Mouse (Mus musculus) embryonic facial prominence, embryonic 12.5 days (tissue): ENCODE results near the gene Dock10. TPM values are rescaled to one million over a fixed set of nuclear protein-coding genes. Genes with fewer than 3 reads are reported as not detected.

Experiments
- ATAC-seq: fragments of 200-750 bp; cut with Nextera tagmentation; 2 replicates; pipeline ENCODE4 v1.8.0; 2017; ENCODE audit not compliant: insufficient number of reproducible peaks, insufficient read depth, low FRiP score, low TSS enrichment
- H3K27ac ChIP-seq: fragments of 300-500 bp; sonication (generic); 2 replicates; pipeline ENCODE4 v1.5.1; 2016; ENCODE audit warnings: mild to moderate bottlenecking
- H3K27me3 ChIP-seq: fragments of 300-500 bp; sonication (generic); 2 replicates; pipeline ENCODE4 v1.6.1; 2016; ENCODE audit warnings: mild to moderate bottlenecking, moderate library complexity
- H3K36me3 ChIP-seq: fragments of 300-500 bp; sonication (generic); 2 replicates; pipeline ENCODE4 v1.6.1; 2016; ENCODE audit warnings: mild to moderate bottlenecking
- H3K4me1 ChIP-seq: fragments of 300-500 bp; sonication (generic); 2 replicates; pipeline ENCODE4 v1.6.1; 2016
- H3K4me2 ChIP-seq: fragments of 300-500 bp; sonication (generic); replicated peaks from 2 replicates; pipeline ENCODE4 v1.6.1; 2016; ENCODE audit warnings: mild to moderate bottlenecking, moderate library complexity
- H3K4me3 ChIP-seq: fragments of 300-500 bp; sonication (generic); 2 replicates; pipeline ENCODE4 v1.5.1; 2016; ENCODE audit warnings: mild to moderate bottlenecking
- H3K9ac ChIP-seq: fragments of 300-500 bp; sonication (generic); 2 replicates; pipeline ENCODE4 v1.6.1; 2016; ENCODE audit warnings: mild to moderate bottlenecking, moderate library complexity
- H3K9me3 ChIP-seq: fragments of 300-500 bp; sonication (generic); 2 replicates; pipeline ENCODE4 v1.6.1; 2016; ENCODE audit warnings: mild to moderate bottlenecking, moderate library complexity
- WGBS: fragments of 180-500 bp; shearing (Covaris S2); methylation state at CpG from one replicate; pipeline ENCODE4 v1.1.7; 2016; 5-methylcytosine and 5-hydroxymethylcytosine counted together
- polyA plus RNA-seq: library from polyadenylated mRNA; unstranded; fragments of >200 nt; fragmentation: Nextera tagmentation; extraction: Ambion mirVana; gene quantifications from 2 replicates; pipeline ENCODE4 v1.2.1, GENCODE M21; 2016

Gene Dock10
- polyA plus RNA-seq, 1 experiment from 2014 or later = 6.4 TPM

GRCm38 (mm10) chr1:80603081-80603480 lies 155.2 kb downstream of the Dock10 start:
- no peaks in the 10 kb centered on the region for H3K27me3 ChIP-seq
- H3K9ac ChIP-seq = no peak overlapping the region
- 90% methylated on average over 2 of the region's 2 CpGs for WGBS
- ATAC-seq = no peak
- no peak overlapping the region for H3K4me3 ChIP-seq
- no peak overlapping the region for H3K27ac ChIP-seq
- H3K4me2 ChIP-seq = no peak overlapping the region
- H3K4me1 ChIP-seq = no peaks in the 10 kb centered on the region
- H3K9me3 ChIP-seq = no peaks in the 10 kb centered on the region
- no peaks in the 10 kb centered on the region for H3K36me3 ChIP-seq

GRCm38 (mm10) chr1:80583281-80583680 lies 175.0 kb downstream of the Dock10 start:
- Histone ChIP-seq H3K27me3 (no peaks in the 10 kb centered on the region), H3K4me3 (no peak overlapping the region), H3K27ac (no peak overlapping the region), H3K36me3 (no peaks in the 10 kb centered on the region), H3K4me2 (no peak overlapping the region), H3K9ac (no peak overlapping the region), H3K9me3 (no peaks in the 10 kb centered on the region), H3K4me1 (no peaks in the 10 kb centered on the region)
- no peak for ATAC-seq
- WGBS = 75% methylated on average over 5 of the region's 5 CpGs

GRCm38 (mm10) chr1:80582186-80582585 lies 176.1 kb downstream of the Dock10 start:
- H3K9me3 ChIP-seq = no peaks in the 10 kb centered on the region
- H3K36me3 ChIP-seq = no peaks in the 10 kb centered on the region
- H3K27ac ChIP-seq = no peak overlapping the region
- H3K4me2 ChIP-seq = no peak overlapping the region
- H3K9ac ChIP-seq = no peak overlapping the region
- no peaks in the 10 kb centered on the region for H3K27me3 ChIP-seq
- H3K4me1 ChIP-seq = no peaks in the 10 kb centered on the region
- 85% methylated on average over 3 of the region's 3 CpGs for WGBS
- no peak for ATAC-seq
- no peak overlapping the region for H3K4me3 ChIP-seq

- H3K9me3 ChIP-seq = no peaks in the 10 kb centered on the region
These were observed 181.4 kb downstream of the Dock10 start for GRCm38 (mm10) chr1:80576898-80577297.

GRCm38 (mm10) chr1:80556446-80556845 lies 201.9 kb downstream of the Dock10 start:
- H3K4me3 ChIP-seq = no peak overlapping the region
- 82% methylated on average over 1 of the region's 1 CpGs for WGBS
- no peaks in the 10 kb centered on the region for H3K4me1 ChIP-seq
- H3K4me2 ChIP-seq = no peak overlapping the region
- ATAC-seq = no peak
- no peaks in the 10 kb centered on the region for H3K36me3 ChIP-seq
- no peak overlapping the region for H3K27ac ChIP-seq
- no peaks in the 10 kb centered on the region for H3K9me3 ChIP-seq
- H3K27me3 ChIP-seq = no peaks in the 10 kb centered on the region
- H3K9ac ChIP-seq = no peak overlapping the region

More at GRCm38 (mm10) chr1:80576898-80577297, 181.4 kb downstream of the Dock10 start:
- Histone ChIP-seq H3K27me3 (no peaks in the 10 kb centered on the region), H3K4me3 (no peak overlapping the region), H3K4me1 (no peaks in the 10 kb centered on the region), H3K4me2 (no peak overlapping the region), H3K36me3 (no peaks in the 10 kb centered on the region), H3K27ac (no peak overlapping the region), H3K9ac (no peak overlapping the region)
- no peak for ATAC-seq
- WGBS = 77% methylated on average over 2 of the region's 2 CpGs

GRCm38 (mm10) chr1:80541522-80541921 lies 216.8 kb downstream of the Dock10 start:
- Histone ChIP-seq H3K4me1 (no peaks in the 10 kb centered on the region), H3K4me3 (no peak overlapping the region), H3K27ac (no peak overlapping the region), H3K4me2 (no peak overlapping the region), H3K9ac (no peak overlapping the region), H3K36me3 (no peaks in the 10 kb centered on the region), H3K27me3 (no peaks in the 10 kb centered on the region), H3K9me3 (no peaks in the 10 kb centered on the region)
- WGBS = 88% methylated on average over 3 of the region's 3 CpGs
- ATAC-seq = no peak

- Histone ChIP-seq H3K9me3 (no peaks in the 10 kb centered on the region), H3K36me3 (no peaks in the 10 kb centered on the region), H3K9ac (no peak overlapping the region), H3K27me3 (no peaks in the 10 kb centered on the region), H3K4me2 (no peak overlapping the region), H3K4me1 (0 out of 2 replicates have a peak, but pooled peaks cover 5% of the 10 kb centered on the region), H3K4me3 (no peak overlapping the region), H3K27ac (no peak overlapping the region)
- WGBS = 73% methylated on average over 5 of the region's 5 CpGs
- ATAC-seq = no peak
These were observed 236.1 kb downstream of the Dock10 start for GRCm38 (mm10) chr1:80522197-80522596.

- Histone ChIP-seq H3K27me3 (no peaks in the 10 kb centered on the region), H3K36me3 (no peaks in the 10 kb centered on the region), H3K4me2 (no peak overlapping the region), H3K9ac (no peak overlapping the region), H3K27ac (no peak overlapping the region), H3K4me1 (0 out of 2 replicates have a peak, but pooled peaks cover 5% of the 10 kb centered on the region), H3K9me3 (no peaks in the 10 kb centered on the region), H3K4me3 (no peak overlapping the region)
- no peak for ATAC-seq
- 37% methylated on average over 2 of the region's 2 CpGs for WGBS
These were observed 237.9 kb downstream of the Dock10 start for GRCm38 (mm10) chr1:80520456-80520855.

GRCm38 (mm10) chr1:80519893-80520292 lies 238.4 kb downstream of the Dock10 start:
- ATAC-seq = no peak
- H3K9ac ChIP-seq = no peak overlapping the region
- H3K4me1 ChIP-seq = 0 out of 2 replicates have a peak, but pooled peaks cover 5% of the 10 kb centered on the region
- H3K4me2 ChIP-seq = no peak overlapping the region
- no peak overlapping the region for H3K27ac ChIP-seq
- no peaks in the 10 kb centered on the region for H3K36me3 ChIP-seq
- no peak overlapping the region for H3K4me3 ChIP-seq
- WGBS = 0% methylated on average over 1 of the region's 1 CpGs
- H3K9me3 ChIP-seq = no peaks in the 10 kb centered on the region
- H3K27me3 ChIP-seq = no peaks in the 10 kb centered on the region

- WGBS = 39% methylated on average over 6 of the region's 6 CpGs
- H3K9me3 ChIP-seq = no peaks in the 10 kb centered on the region
- ATAC-seq = no peak
- H3K9ac ChIP-seq = no peak overlapping the region
- H3K4me2 ChIP-seq = no peak overlapping the region
- H3K36me3 ChIP-seq = no peaks in the 10 kb centered on the region
- no peaks in the 10 kb centered on the region for H3K27me3 ChIP-seq
- H3K27ac ChIP-seq = no peak overlapping the region
- H3K4me3 ChIP-seq = no peak overlapping the region
- 0 out of 2 replicates have a peak, but pooled peaks cover 5% of the 10 kb centered on the region for H3K4me1 ChIP-seq
These were observed 242.5 kb downstream of the Dock10 start for GRCm38 (mm10) chr1:80515836-80516235.

GRCm38 (mm10) chr1:80512210-80512948 lies 245.9 kb downstream of the Dock10 start:
- no peaks in the 10 kb centered on the region for H3K36me3 ChIP-seq
- 60% methylated on average over 8 of the region's 8 CpGs for WGBS
- no peak overlapping the region for H3K27ac ChIP-seq
- no peaks in the 10 kb centered on the region for H3K9me3 ChIP-seq
- H3K4me2 ChIP-seq = no peak overlapping the region
- H3K27me3 ChIP-seq = no peaks in the 10 kb centered on the region
- ATAC-seq = no peak
- no peaks in the 10 kb centered on the region for H3K4me1 ChIP-seq
- H3K9ac ChIP-seq = no peak overlapping the region
- H3K4me3 ChIP-seq = no peak overlapping the region

- H3K4me2 ChIP-seq = no peak overlapping the region
- H3K36me3 ChIP-seq = no peaks in the 10 kb centered on the region
- no peaks in the 10 kb centered on the region for H3K9me3 ChIP-seq
- no peaks in the 10 kb centered on the region for H3K4me1 ChIP-seq
- WGBS = 86% methylated on average over 2 of the region's 2 CpGs
- no peak overlapping the region for H3K4me3 ChIP-seq
- H3K27ac ChIP-seq = no peak overlapping the region
- no peaks in the 10 kb centered on the region for H3K27me3 ChIP-seq
- no peak overlapping the region for H3K9ac ChIP-seq
- no peak for ATAC-seq
These were observed 253.6 kb downstream of the Dock10 start for GRCm38 (mm10) chr1:80504757-80505156.
